21 mouse cellular contexts compared by ENCODE assay signal in genomic region chr9:64623361-64623760, GRCm38 (mm10).
DNase-seq lines count a peak whose midpoint lies in the region; ATAC-seq and TF ChIP-seq lines count a peak whose summit lies in the region.
"Had no signal": no experiment of that assay in that cellular context is flagged by ENCODE, and none has a peak within 500 bp of the region (broad histone marks: within the 10 kb centered on the region; RNA-seq: fewer than 3 reads in every experiment).

No protein-coding gene starts in this region.

- no peak for TF ChIP-seq CTCF in cerebellum, adult 2 months (IDR thresholded peaks at IDR 0.05; ENCODE audit: borderline replicate concordance, insufficient read depth, low read depth, low read length)

- peaks cover 55% of the 10 kb centered on the region for H3K4me1 ChIP-seq in cerebellum, adult 2 months (ENCODE audit: control insufficient read depth, insufficient read depth, low read length)
- no peaks in the 10 kb centered on the region for H3K4me1 ChIP-seq in liver, embryonic 11.5 days (replicated peaks; ENCODE audit: control insufficient read depth, insufficient read depth, low read length)

- H3K27me3 ChIP-seq in cerebellum, adult 2 months (ENCODE audit: control insufficient read depth, insufficient read depth, low read length): no peaks in the 10 kb centered on the region
- H3K27me3 ChIP-seq in liver, embryonic 11.5 days (replicated peaks; ENCODE audit: control insufficient read depth, insufficient read depth, low read length): peaks cover 3% of the 10 kb centered on the region; the same call in 1 of the 2 replicates
- H3K27me3 ChIP-seq: intestine, embryonic 15.5 days had no signal

- no peak for DNase-seq in cerebellum, adult 8-10 months
- peak; percentile 78 for DNase-seq in brain, adult 2 months (ENCODE audit: low read depth, low spot score)
- peak; percentile 55 to 79 for DNase-seq in cerebellum, adult 2 months
- DNase-seq in cerebellum, postnatal 14 days: peak; percentile 50 to 58
- no peak for DNase-seq in liver, embryonic 11.5 days (ENCODE audit: low spot score)
- no peak for DNase-seq in adrenal gland, postnatal 36 days
- DNase-seq in left cerebral cortex, postnatal 4 days: no peak
- DNase-seq: adrenal gland, postnatal 10 days; gastrocnemius, postnatal 14 days; heart, adult 11 months; kidney, adult 11 months; kidney, adult 8-10 months had no signal

- 0 out of 2 replicates have a peak, but pooled peaks have one; percentile 21 for ATAC-seq in cerebellum, adult (ENCODE audit: insufficient number of reproducible peaks, low FRiP score, low TSS enrichment)
- ATAC-seq in liver, embryonic 11.5 days (replicated peaks; ENCODE audit: low FRiP score): no peak
- ATAC-seq: activated CD4-positive, CD25-positive, alpha-beta regulatory T cell, adult 4 months; forebrain, embryonic 13.5 days; forebrain, embryonic 16.5 days; hindbrain, embryonic 16.5 days; intestine, embryonic 15.5 days had no signal

- intact Hi-C loops in left cerebral cortex, postnatal 4 days (cut with DNase I): no loop called here

- no peaks in the 10 kb centered on the region for H3K36me3 ChIP-seq in liver, embryonic 11.5 days (ENCODE audit: control insufficient read depth, insufficient read depth, low read length)
- H3K36me3 ChIP-seq: forebrain, embryonic 10.5 days; hindbrain, embryonic 13.5 days; intestine, embryonic 15.5 days had no signal

- H3K27ac ChIP-seq in cerebellum, adult 2 months (ENCODE audit: insufficient read depth, low read length): peak overlapping the region; percentile 73
- H3K27ac ChIP-seq in liver, embryonic 11.5 days (ENCODE audit: low read depth, low read length): no peak overlapping the region
- H3K27ac ChIP-seq: forebrain, embryonic 10.5 days; forebrain, embryonic 13.5 days; intestine, embryonic 15.5 days had no signal

- H3K9ac ChIP-seq in liver, embryonic 11.5 days (ENCODE audit: low read depth, low read length): no peak overlapping the region
- H3K9ac ChIP-seq: forebrain, embryonic 13.5 days; hindbrain, embryonic 13.5 days; intestine, embryonic 15.5 days had no signal

- no peak overlapping the region for H3K4me2 ChIP-seq in liver, embryonic 11.5 days
- H3K4me2 ChIP-seq: forebrain, embryonic 13.5 days; heart, embryonic 11.5 days; hindbrain, embryonic 13.5 days; intestine, embryonic 15.5 days had no signal

- H3K9me3 ChIP-seq in liver, embryonic 11.5 days (ENCODE audit: control insufficient read depth, low read length): no peaks in the 10 kb centered on the region
- H3K9me3 ChIP-seq: forebrain, embryonic 10.5 days; forebrain, embryonic 13.5 days; hindbrain, embryonic 13.5 days; intestine, embryonic 15.5 days had no signal

- TF ChIP-seq POLR2A in cerebellum, adult 2 months (IDR thresholded peaks at IDR 0.05; ENCODE audit: borderline replicate concordance, insufficient read depth, low read length): no peak

- H3K4me3 ChIP-seq in cerebellum, adult 2 months (replicated peaks; ENCODE audit: insufficient read depth, low read depth, low read length): no peak overlapping the region
- H3K4me3 ChIP-seq in liver, embryonic 11.5 days (ENCODE audit: low read depth, low read length): no peak overlapping the region
- H3K4me3 ChIP-seq: forebrain, embryonic 10.5 days; forebrain, embryonic 13.5 days; hindbrain, embryonic 13.5 days; intestine, embryonic 15.5 days had no signal

- 39% methylated on average over 4 of the region's 4 CpGs for WGBS in cerebellum, adult 2 months
- whole genome bisulfite sequencing in liver, embryonic 11.5 days: 82% methylated on average over 4 of the region's 4 CpGs

Comparison
In these comparisons a context has a peak if more than half of its experiments do, and no peak if none do; other contexts are left out.
1. DNase-seq: peak in brain, adult 2 months (single experiment), cerebellum, adult 2 months (2 of 2) and cerebellum, postnatal 14 days (2 of 2); none in cerebellum, adult 8-10 months (single experiment), liver, embryonic 11.5 days (single experiment), adrenal gland, postnatal 36 days (0 of 2) and left cerebral cortex, postnatal 4 days (single experiment).